Mouse (Mus musculus) megakaryocyte, embryonic 14.5 days (primary cell): Measurements from ENCODE around the gene Myoc. TPM values are rescaled to one million over a fixed set of nuclear protein-coding genes. Genes with fewer than 3 reads are reported as not detected.

ENCODE experiments used
- H3K27me3 ChIP-seq: replicated peaks from 2 replicates; pipeline ENCODE3; 2012; ENCODE audit warnings: inconsistent platforms
- H3K36me3 ChIP-seq: replicated peaks from 2 replicates; pipeline ENCODE3; 2012; ENCODE audit warnings: low read length, inconsistent platforms, mixed read lengths
- H3K4me1 ChIP-seq: 2 replicates; pipeline ENCODE4 v1.6.1; 2012; ENCODE audit warnings: inconsistent platforms
- H3K4me3 ChIP-seq: replicated peaks from 2 replicates; pipeline ENCODE3; 2012; ENCODE audit warnings: moderate library complexity, mild to moderate bottlenecking, inconsistent platforms
- H3K9me3 ChIP-seq: 2 replicates; pipeline ENCODE4 v1.6.1; 2012; ENCODE audit warnings: inconsistent platforms
- FLI1 ChIP-seq: IDR thresholded peaks from 2 replicates; pipeline ENCODE4 v1.6.1; 2012; ENCODE audit warnings: low read length, inconsistent platforms, mixed read lengths
- GATA1 ChIP-seq: IDR thresholded peaks from 3 replicates; pipeline ENCODE4 v1.6.1; 2012; ENCODE audit warnings: mixed read lengths, low read length, inconsistent platforms, borderline replicate concordance
- polyA plus RNA-seq: library from polyadenylated mRNA; stranded (reverse); fragments of >175 nt; gene quantifications from 2 replicates; pipeline ENCODE4 v1.2.3, GENCODE M21; 2012; ENCODE audit warnings: low replicate concordance; ENCODE audit not compliant: insufficient read depth

The Myoc gene
- polyA plus RNA-seq, 1 experiment: not detected

- Histone ChIP-seq H3K9me3 (no peaks in the 10 kb centered on the region), H3K4me3 (no peak overlapping the region), H3K4me1 (no peaks in the 10 kb centered on the region), H3K27me3 (peaks cover 19% of the 10 kb centered on the region), H3K36me3 (no peaks in the 10 kb centered on the region)
- TF ChIP-seq GATA1 (no peak), FLI1 (no peak)
Measured at GRCm38 (mm10) chr1:162646083-162646686, 7.2 kb downstream of the Myoc start.

DNA sequence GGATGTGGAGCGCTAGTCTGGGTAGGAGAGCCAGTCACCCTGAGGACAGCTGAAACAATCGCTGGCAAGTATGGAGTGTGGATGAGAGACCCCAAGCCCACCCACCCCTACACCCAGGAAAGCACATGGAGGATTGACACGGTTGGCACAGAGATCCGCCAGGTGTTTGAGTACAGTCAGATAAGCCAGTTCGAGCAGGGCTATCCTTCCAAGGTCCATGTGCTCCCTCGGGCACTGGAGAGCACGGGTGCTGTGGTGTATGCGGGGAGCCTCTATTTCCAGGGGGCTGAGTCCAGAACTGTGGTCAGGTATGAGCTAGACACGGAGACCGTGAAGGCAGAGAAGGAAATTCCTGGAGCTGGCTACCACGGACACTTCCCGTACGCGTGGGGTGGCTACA, 9.5 kb downstream of the Myoc start:
- Histone ChIP-seq H3K27me3 (peaks cover 18% of the 10 kb centered on the region), H3K4me1 (no peaks in the 10 kb centered on the region), H3K9me3 (no peaks in the 10 kb centered on the region), H3K36me3 (no peaks in the 10 kb centered on the region), H3K4me3 (no peak overlapping the region)
- TF ChIP-seq FLI1: no peak
- TF ChIP-seq GATA1: no peak

DNA sequence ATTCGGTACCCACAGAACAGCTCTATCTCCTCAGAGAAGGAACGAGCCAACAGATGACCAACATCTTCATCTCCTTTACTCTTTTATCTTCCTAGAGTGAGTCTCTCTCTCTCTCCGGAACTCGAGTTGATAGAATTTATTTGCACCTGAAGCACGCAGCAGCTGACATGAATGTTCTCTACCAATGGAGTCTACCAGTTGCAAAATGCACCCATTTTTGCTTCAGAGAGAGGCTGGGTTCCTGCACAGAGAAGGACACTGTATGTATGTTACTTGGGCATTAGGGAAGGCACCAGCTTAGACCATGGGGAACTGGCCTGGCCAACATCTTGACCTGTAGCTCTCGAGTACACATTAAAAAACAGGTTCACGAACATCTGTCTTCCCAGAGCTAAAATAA, 19.2 kb downstream of the Myoc start, which contains the start of gene Myocos:
TSS of gene Myocos (minus strand) at position 101 of the 400 bp plus-strand sequence.
- H3K4me1 ChIP-seq: peaks cover 8% of the 10 kb centered on the region
- no peaks in the 10 kb centered on the region for H3K9me3 ChIP-seq
- peaks cover 15% of the 10 kb centered on the region for H3K27me3 ChIP-seq
- no peaks in the 10 kb centered on the region for H3K36me3 ChIP-seq
- no peak within 1 kb of the TSS for H3K4me3 ChIP-seq
- no peak for TF ChIP-seq GATA1

DNA sequence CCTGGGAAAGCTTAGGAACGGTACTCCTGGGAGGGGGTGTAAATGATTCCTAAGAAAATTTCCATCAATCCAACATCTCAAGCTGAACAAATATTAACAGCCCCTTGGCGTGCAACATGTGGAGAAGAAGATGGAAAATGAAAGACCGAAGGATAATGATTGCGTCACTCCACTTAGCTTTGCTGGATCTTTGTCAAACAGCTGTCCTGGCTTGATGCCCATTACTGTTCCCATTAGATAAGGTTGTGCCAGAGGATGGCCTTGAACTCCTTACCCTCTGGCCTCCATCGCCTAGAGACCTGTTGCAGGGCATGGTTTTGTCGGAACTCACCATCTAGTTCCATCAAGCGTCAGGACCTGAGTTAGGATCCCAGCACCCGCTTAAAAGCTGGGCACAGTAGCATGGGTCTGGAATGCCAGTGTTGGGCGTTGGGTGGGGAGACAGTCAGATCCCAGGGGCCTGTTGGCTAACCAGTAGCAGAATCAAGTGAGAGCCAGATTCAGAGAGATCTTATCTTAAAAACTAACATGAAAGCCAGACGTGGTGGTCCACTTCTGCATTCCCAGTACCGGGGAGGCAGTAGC, 21.4 kb downstream of the Myoc start:
- H3K36me3 ChIP-seq: no peaks in the 10 kb centered on the region
- H3K27me3 ChIP-seq: peaks cover 12% of the 10 kb centered on the region
- TF ChIP-seq FLI1 (no peak), GATA1 (no peak)
- H3K9me3 ChIP-seq: no peaks in the 10 kb centered on the region
- peaks cover 11% of the 10 kb centered on the region for H3K4me1 ChIP-seq
- no peak overlapping the region for H3K4me3 ChIP-seq

DNA sequence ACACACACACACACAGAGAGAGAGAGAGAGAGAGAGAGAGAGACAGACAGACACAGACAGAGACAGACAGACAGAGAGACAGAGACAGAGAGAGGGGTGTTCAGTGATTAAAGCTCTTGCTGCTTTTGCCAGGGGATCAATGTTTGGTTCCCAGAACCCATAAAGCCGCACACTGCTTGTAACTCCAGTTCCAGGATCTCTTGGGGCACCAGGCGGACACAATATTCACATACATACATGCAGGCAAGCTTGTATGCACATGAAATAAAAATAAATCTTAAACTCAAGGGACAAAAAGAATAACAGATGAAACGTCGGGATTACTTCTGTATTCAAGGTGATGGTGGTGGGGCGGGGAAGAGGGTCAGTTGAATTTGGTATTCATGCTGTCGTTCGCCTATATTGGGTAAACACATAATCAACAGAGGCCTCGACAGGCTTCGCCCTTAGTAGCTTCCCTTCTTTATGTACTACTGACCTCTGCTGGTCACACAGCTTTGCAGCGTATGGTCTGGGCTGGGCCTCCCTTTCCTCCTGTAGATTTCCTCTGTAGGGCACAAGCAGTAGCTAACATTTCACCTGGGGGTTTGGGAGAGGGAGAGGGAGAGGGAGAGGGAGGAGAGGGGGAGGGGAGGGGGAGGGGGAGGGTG, 26.0 kb downstream of the Myoc start:
- H3K4me1 ChIP-seq: peaks cover 24% of the 10 kb centered on the region
- H3K36me3 ChIP-seq: peaks cover 11% of the 10 kb centered on the region
- peak overlapping the region; percentile 91 for H3K4me3 ChIP-seq
- H3K27me3 ChIP-seq: peaks cover 2% of the 10 kb centered on the region
- TF ChIP-seq FLI1 (no peak), GATA1 (no peak)
- H3K9me3 ChIP-seq: no peaks in the 10 kb centered on the region

- H3K36me3 ChIP-seq: peaks cover 18% of the 10 kb centered on the region
- H3K27me3 ChIP-seq: no peaks in the 10 kb centered on the region
- H3K9me3 ChIP-seq: no peaks in the 10 kb centered on the region
- H3K4me1 ChIP-seq: peaks cover 19% of the 10 kb centered on the region
- TF ChIP-seq GATA1: no peak
- TF ChIP-seq FLI1: no peak
- H3K4me3 ChIP-seq: peak overlapping the region; percentile 91
Measured at GRCm38 (mm10) chr1:162665486-162666174, 26.7 kb downstream of the Myoc start.

- no peaks in the 10 kb centered on the region for H3K9me3 ChIP-seq
- no peak for TF ChIP-seq GATA1
- no peak for TF ChIP-seq FLI1
- H3K27me3 ChIP-seq: no peaks in the 10 kb centered on the region
- H3K36me3 ChIP-seq: peaks cover 99% of the 10 kb centered on the region
- H3K4me3 ChIP-seq: no peak overlapping the region
- H3K4me1 ChIP-seq: no peaks in the 10 kb centered on the region
Measured at GRCm38 (mm10) chr1:162693721-162694120, 54.8 kb downstream of the Myoc start.

DNA sequence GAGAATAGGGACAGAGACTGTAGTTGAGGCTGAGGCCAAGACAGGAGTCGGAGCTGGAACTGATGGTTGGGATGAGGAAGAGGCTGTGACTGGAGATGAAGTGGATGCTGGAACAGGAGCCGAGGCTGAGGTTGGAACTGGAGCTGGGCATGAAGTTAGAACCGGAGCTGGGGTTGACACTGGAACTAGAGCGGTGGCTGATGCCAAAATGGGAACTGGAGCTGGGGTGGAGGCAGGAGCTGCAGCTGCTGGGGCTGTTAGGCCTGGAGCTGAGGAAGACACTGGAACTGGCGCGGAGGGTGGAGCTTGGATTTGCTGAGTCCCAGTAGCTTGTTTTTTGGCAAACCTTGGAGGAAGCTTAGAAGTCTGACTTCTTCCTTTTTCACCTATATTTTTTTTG, 58.9 kb downstream of the Myoc start:
- H3K4me3 ChIP-seq: no peak overlapping the region
- no peaks in the 10 kb centered on the region for H3K9me3 ChIP-seq
- H3K27me3 ChIP-seq: no peaks in the 10 kb centered on the region
- TF ChIP-seq GATA1 (no peak), FLI1 (no peak)
- peaks cover 8% of the 10 kb centered on the region; the same call in 1 of the 2 replicates for H3K4me1 ChIP-seq
- H3K36me3 ChIP-seq: peaks cover 100% of the 10 kb centered on the region

Other genes starting within 250 kb of the Myoc start
- 0.07 TPM in 1 of 2 replicates, not detected in the other for gene Dnm3, start 161.1 kb upstream of the Myoc start, polyA plus RNA-seq
- 2.8 and 2.9 TPM in 2 replicates for gene Mettl13, start 90.6 kb upstream of the Myoc start, polyA plus RNA-seq
- gene Vamp4, start 68.6 kb upstream of the Myoc start, polyA plus RNA-seq: 1.2 and 5.4 TPM in 2 replicates
- gene Myocos, start 19.1 kb downstream of the Myoc start, polyA plus RNA-seq: not detected in 2 replicates
- 4.8 and 10.4 TPM in 2 replicates for gene Prrc2c, start 101.4 kb downstream of the Myoc start, polyA plus RNA-seq
- not detected in 2 replicates for gene Fmo4, start 174.8 kb downstream of the Myoc start, polyA plus RNA-seq
- not detected in 2 replicates for gene Fmo1, start 227.5 kb downstream of the Myoc start, polyA plus RNA-seq